Mouse (Mus musculus) intestine, embryonic 15.5 days (tissue): ENCODE data around the gene Pcare. TPM values are rescaled to one million over a fixed set of nuclear protein-coding genes. Genes with fewer than 3 reads are reported as not detected.
A peak's percentile ranks its signal among the peaks of the same experiment; 100 is the strongest.

Source experiments
- ATAC-seq: fragments of 200-750 bp; cut with Nextera tagmentation; 2 replicates; pipeline ENCODE4 v1.8.0; 2017; ENCODE audit warnings: moderate TSS enrichment, moderate library complexity
- H3K27ac ChIP-seq: fragments of 300-500 bp; sonication (generic); 2 replicates; pipeline ENCODE4 v1.5.1; 2015; ENCODE audit warnings: mild to moderate bottlenecking, inconsistent platforms
- H3K27me3 ChIP-seq: fragments of 300-500 bp; sonication (generic); replicated peaks from 2 replicates; pipeline ENCODE4 v1.6.1; 2015; ENCODE audit warnings: inconsistent platforms
- H3K36me3 ChIP-seq: fragments of 300-500 bp; sonication (generic); 2 replicates; pipeline ENCODE4 v1.6.1; 2015; ENCODE audit warnings: inconsistent platforms
- H3K4me1 ChIP-seq: fragments of 300-500 bp; sonication (generic); replicated peaks from 2 replicates; pipeline ENCODE4 v1.6.1; 2015; ENCODE audit warnings: inconsistent platforms
- H3K4me2 ChIP-seq: fragments of 300-500 bp; sonication (generic); replicated peaks from 2 replicates; pipeline ENCODE4 v1.6.1; 2015; ENCODE audit warnings: mild to moderate bottlenecking, inconsistent platforms
- H3K4me3 ChIP-seq: fragments of 300-500 bp; sonication (generic); replicated peaks from 2 replicates; pipeline ENCODE4 v1.5.1; 2015; ENCODE audit warnings: inconsistent platforms
- H3K9ac ChIP-seq: fragments of 300-500 bp; sonication (generic); 2 replicates; pipeline ENCODE4 v1.6.1; 2015; ENCODE audit warnings: inconsistent platforms
- H3K9me3 ChIP-seq: fragments of 300-500 bp; sonication (generic); 2 replicates; pipeline ENCODE4 v1.6.1; 2016; ENCODE audit warnings: inconsistent platforms
- WGBS: fragments of 180-500 bp; shearing (Covaris S2); methylation state at CpG from one replicate; pipeline ENCODE4 v1.1.7; 2015; 5-methylcytosine and 5-hydroxymethylcytosine counted together
- polyA plus RNA-seq: library from polyadenylated mRNA; unstranded; fragments of >200 nt; fragmentation: Nextera tagmentation; extraction: Ambion mirVana; gene quantifications from 2 replicates; pipeline ENCODE4 v1.2.1, GENCODE M21; 2015

Pcare gene
- polyA plus RNA-seq, 1 experiment from 2014 or later, result not detected

GRCm38 (mm10) chr17:71720434-71720833, 32.3 kb downstream of the Pcare start:
- H3K27me3 ChIP-seq, result no peaks in the 10 kb centered on the region
- H3K36me3 ChIP-seq, result no peaks in the 10 kb centered on the region
- no peak overlapping the region for H3K4me2 ChIP-seq
- H3K9me3 ChIP-seq, result no peaks in the 10 kb centered on the region
- H3K4me3 ChIP-seq, result no peak overlapping the region
- no peak overlapping the region for H3K9ac ChIP-seq
- no peaks in the 10 kb centered on the region for H3K4me1 ChIP-seq
- no peak overlapping the region for H3K27ac ChIP-seq
- ATAC-seq, result no peak

GRCm38 (mm10) chr17:71717881-71718625, 34.6 kb downstream of the Pcare start:
- no peak overlapping the region for H3K4me2 ChIP-seq
- H3K9ac ChIP-seq, result no peak overlapping the region
- no peaks in the 10 kb centered on the region for H3K4me1 ChIP-seq
- H3K9me3 ChIP-seq, result no peaks in the 10 kb centered on the region
- no peak overlapping the region for H3K4me3 ChIP-seq
- no peak for ATAC-seq
- H3K27ac ChIP-seq, result no peak overlapping the region
- 83% methylated on average over 8 of the region's 8 CpGs for WGBS
- H3K36me3 ChIP-seq, result no peaks in the 10 kb centered on the region
- H3K27me3 ChIP-seq, result no peaks in the 10 kb centered on the region

GRCm38 (mm10) chr17:71715034-71715433, 37.7 kb downstream of the Pcare start:
- Histone ChIP-seq H3K27me3 (no peaks in the 10 kb centered on the region), H3K9ac (no peak overlapping the region), H3K4me3 (no peak overlapping the region), H3K36me3 (no peaks in the 10 kb centered on the region), H3K4me1 (no peaks in the 10 kb centered on the region), H3K27ac (no peak overlapping the region), H3K9me3 (no peaks in the 10 kb centered on the region), H3K4me2 (no peak overlapping the region)
- no peak for ATAC-seq
- 78% methylated on average over 3 of the region's 3 CpGs for WGBS

- Histone ChIP-seq H3K9ac (no peak overlapping the region), H3K4me1 (no peaks in the 10 kb centered on the region), H3K27me3 (no peaks in the 10 kb centered on the region), H3K36me3 (no peaks in the 10 kb centered on the region), H3K9me3 (no peaks in the 10 kb centered on the region), H3K4me3 (no peak overlapping the region), H3K27ac (no peak overlapping the region), H3K4me2 (no peak overlapping the region)
- 70% methylated on average over 6 of the region's 6 CpGs for WGBS
- no peak for ATAC-seq
These were observed 40.4 kb downstream of the Pcare start for GRCm38 (mm10) chr17:71712279-71712678.

- Histone ChIP-seq H3K9ac (no peak overlapping the region), H3K4me2 (no peak overlapping the region), H3K4me1 (no peaks in the 10 kb centered on the region), H3K9me3 (no peaks in the 10 kb centered on the region), H3K4me3 (no peak overlapping the region), H3K36me3 (no peaks in the 10 kb centered on the region), H3K27me3 (no peaks in the 10 kb centered on the region), H3K27ac (no peak overlapping the region)
- 57% methylated on average over 4 of the region's 4 CpGs for WGBS
- ATAC-seq, result no peak
These were observed 45.0 kb downstream of the Pcare start for GRCm38 (mm10) chr17:71707715-71708114.

GRCm38 (mm10) chr17:71705550-71706480, 46.9 kb downstream of the Pcare start:
- no peak overlapping the region for H3K27ac ChIP-seq

GRCm38 (mm10) chr17:71705113-71705512, 47.6 kb downstream of the Pcare start:
- H3K4me2 ChIP-seq, result no peak overlapping the region
- no peaks in the 10 kb centered on the region for H3K4me1 ChIP-seq
- no peak for ATAC-seq
- H3K9ac ChIP-seq, result no peak overlapping the region
- no peaks in the 10 kb centered on the region for H3K36me3 ChIP-seq
- no peaks in the 10 kb centered on the region for H3K9me3 ChIP-seq
- WGBS, result 78% methylated on average over 1 of the region's 1 CpGs
- H3K4me3 ChIP-seq, result no peak overlapping the region
- H3K27me3 ChIP-seq, result no peaks in the 10 kb centered on the region
- no peak overlapping the region for H3K27ac ChIP-seq

More at GRCm38 (mm10) chr17:71705550-71706480, 46.9 kb downstream of the Pcare start:
- 0 out of 2 replicates have a peak, but pooled peaks have one; percentile 43 for ATAC-seq
- no peaks in the 10 kb centered on the region for H3K4me1 ChIP-seq
- no peak overlapping the region for H3K4me3 ChIP-seq
- H3K36me3 ChIP-seq, result no peaks in the 10 kb centered on the region
- 73% methylated on average over 14 of the region's 14 CpGs for WGBS
- no peak overlapping the region for H3K9ac ChIP-seq
- H3K27me3 ChIP-seq, result no peaks in the 10 kb centered on the region
- no peaks in the 10 kb centered on the region for H3K9me3 ChIP-seq
- no peak overlapping the region for H3K4me2 ChIP-seq

GRCm38 (mm10) chr17:71698619-71698956, 54.1 kb downstream of the Pcare start:
- 86% methylated on average over 11 of the region's 11 CpGs for WGBS
- no peak overlapping the region for H3K4me2 ChIP-seq
- no peaks in the 10 kb centered on the region for H3K9me3 ChIP-seq
- H3K9ac ChIP-seq, result no peak overlapping the region
- no peaks in the 10 kb centered on the region for H3K27me3 ChIP-seq
- H3K4me3 ChIP-seq, result no peak overlapping the region
- ATAC-seq, result no peak
- H3K27ac ChIP-seq, result no peak overlapping the region
- no peaks in the 10 kb centered on the region for H3K4me1 ChIP-seq
- H3K36me3 ChIP-seq, result no peaks in the 10 kb centered on the region

- no peaks in the 10 kb centered on the region for H3K27me3 ChIP-seq
- H3K4me3 ChIP-seq, result no peak overlapping the region
- no peaks in the 10 kb centered on the region for H3K9me3 ChIP-seq
- H3K36me3 ChIP-seq, result no peaks in the 10 kb centered on the region
- WGBS, result 73% methylated on average over 11 of the region's 11 CpGs
- H3K27ac ChIP-seq, result no peak overlapping the region
- H3K9ac ChIP-seq, result no peak overlapping the region
- no peaks in the 10 kb centered on the region for H3K4me1 ChIP-seq
- no peak for ATAC-seq
- no peak overlapping the region for H3K4me2 ChIP-seq
These were observed 54.6 kb downstream of the Pcare start for GRCm38 (mm10) chr17:71697896-71698618.

GRCm38 (mm10) chr17:71696396-71696795, 56.3 kb downstream of the Pcare start:
- Histone ChIP-seq H3K27ac (no peak overlapping the region), H3K9me3 (no peaks in the 10 kb centered on the region), H3K4me2 (no peak overlapping the region), H3K27me3 (no peaks in the 10 kb centered on the region), H3K4me3 (no peak overlapping the region), H3K36me3 (no peaks in the 10 kb centered on the region), H3K4me1 (no peaks in the 10 kb centered on the region), H3K9ac (no peak overlapping the region)
- ATAC-seq, result no peak
- 85% methylated on average over 5 of the region's 5 CpGs for WGBS

GRCm38 (mm10) chr17:71695716-71696315, 56.9 kb downstream of the Pcare start:
- WGBS, result 72% methylated on average over 15 of the region's 15 CpGs
- H3K9ac ChIP-seq, result no peak overlapping the region
- H3K4me2 ChIP-seq, result no peak overlapping the region
- no peaks in the 10 kb centered on the region for H3K4me1 ChIP-seq
- no peak for ATAC-seq
- no peaks in the 10 kb centered on the region for H3K9me3 ChIP-seq
- H3K27me3 ChIP-seq, result no peaks in the 10 kb centered on the region
- H3K36me3 ChIP-seq, result no peaks in the 10 kb centered on the region
- H3K27ac ChIP-seq, result no peak overlapping the region
- no peak overlapping the region for H3K4me3 ChIP-seq

GRCm38 (mm10) chr17:71695151-71695550, 57.5 kb downstream of the Pcare start:
- H3K9me3 ChIP-seq, result no peaks in the 10 kb centered on the region
- H3K27me3 ChIP-seq, result no peaks in the 10 kb centered on the region
- H3K4me1 ChIP-seq, result no peaks in the 10 kb centered on the region
- no peak overlapping the region for H3K27ac ChIP-seq
- H3K9ac ChIP-seq, result no peak overlapping the region
- 81% methylated on average over 8 of the region's 8 CpGs for WGBS
- H3K4me2 ChIP-seq, result no peak overlapping the region
- no peaks in the 10 kb centered on the region for H3K36me3 ChIP-seq
- no peak for ATAC-seq
- no peak overlapping the region for H3K4me3 ChIP-seq
